Mouse (Mus musculus) Muller cell, postnatal 12 days (primary cell): ENCODE data around the gene Zfp408.
"Not testable (repeated sequence)": the region's sequence is repeated elsewhere in the genome, so short reads cannot be mapped to it uniquely, and the experiment has no call there.

Experiments
- DNase-seq: peaks from one replicate; pipeline ENCODE4 v3.0.0-alpha.2; 2015; ENCODE audit errors: inconsistent ontology term

The Zfp408 gene

DNA sequence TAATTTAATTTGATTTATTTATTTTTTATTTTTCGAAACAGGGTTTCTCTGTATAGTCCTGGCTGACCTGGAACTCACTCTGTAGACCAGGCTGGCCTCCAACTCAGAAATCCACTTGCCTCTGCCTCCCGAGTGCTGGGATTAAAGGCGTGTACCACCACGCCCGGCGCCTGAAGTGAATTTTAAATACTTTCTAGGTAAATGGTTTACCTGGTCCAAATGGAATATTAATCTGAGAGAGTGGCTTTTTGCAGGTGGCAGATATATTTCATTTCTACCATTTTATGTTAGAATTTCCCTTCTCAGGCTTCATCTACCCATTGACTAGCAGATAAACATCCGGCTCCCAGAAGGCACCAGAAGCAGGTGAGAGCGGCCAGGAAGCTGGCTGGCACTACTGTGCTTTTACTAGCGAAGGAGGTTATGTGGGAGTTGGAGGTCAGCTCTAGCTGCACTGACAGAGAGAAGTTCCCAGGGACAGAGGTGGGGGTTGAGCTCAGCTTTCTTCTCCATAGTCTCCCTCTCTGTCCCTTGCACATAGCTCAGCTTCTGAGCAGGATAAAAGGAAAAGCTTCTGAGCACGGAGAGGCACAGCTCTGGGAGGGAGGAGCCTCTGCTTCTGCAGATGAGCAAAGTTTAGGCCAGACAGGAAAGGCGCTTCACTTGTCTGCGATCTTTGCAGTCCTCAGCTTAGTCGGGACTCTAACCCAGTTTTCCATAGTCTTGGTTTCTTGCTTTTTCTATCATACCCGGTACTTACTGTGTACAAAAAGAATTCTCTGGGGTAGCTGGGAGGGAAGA lies 2.1 kb upstream of the Zfp408 start:
- no peak for DNase-seq

- DNase-seq: no peak
Measured at GRCm38 (mm10) chr2:91650360-91650995, 887 bp upstream of the Zfp408 start.

- DNase-seq: no peak
Measured at GRCm38 (mm10) chr2:91649152-91649551, 439 bp downstream of the Zfp408 start.

DNA sequence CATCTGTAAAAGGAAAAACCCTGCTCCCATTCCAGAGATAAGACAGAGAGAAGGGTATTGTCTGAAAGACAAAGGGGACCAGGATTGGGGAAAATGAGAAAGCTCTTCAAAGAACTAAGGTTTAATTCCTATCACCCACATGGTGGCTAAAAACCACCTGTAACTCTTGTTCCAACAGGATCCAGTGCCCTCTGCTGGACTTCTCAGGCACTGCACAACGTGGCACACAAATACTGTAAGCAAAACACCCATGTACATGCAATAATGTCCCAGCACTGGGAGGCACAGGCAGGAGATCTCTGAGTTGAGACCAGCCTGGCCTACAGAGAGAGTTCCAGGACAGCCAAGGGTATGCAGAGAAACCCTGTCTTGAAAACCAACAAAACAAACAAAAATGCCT lies 2.9 kb downstream of the Zfp408 start:
- DNase-seq: peak; percentile 33

- no peak for DNase-seq
Measured at GRCm38 (mm10) chr2:91645811-91646210, 3.8 kb downstream of the Zfp408 start.

DNA sequence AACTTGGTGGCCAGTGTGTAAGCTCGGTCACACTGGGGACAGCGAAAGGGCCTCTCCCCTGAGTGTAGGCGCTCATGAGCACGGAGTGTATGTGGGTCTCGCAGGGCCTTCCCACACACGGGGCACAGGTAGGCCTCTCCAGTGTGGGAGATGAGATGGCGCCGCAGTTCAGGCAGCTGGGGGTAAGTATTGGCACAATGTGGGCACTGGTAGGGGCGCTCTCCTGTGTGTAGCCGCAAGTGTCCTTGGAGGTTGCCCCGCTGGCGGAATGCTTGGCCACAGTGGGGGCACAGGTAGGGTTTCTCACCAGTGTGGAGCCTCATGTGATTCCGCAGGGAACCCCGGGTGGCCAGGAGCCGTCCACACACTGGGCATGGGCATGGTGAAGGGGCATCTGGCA lies 4.2 kb downstream of the Zfp408 start:
- DNase-seq: no peak

- DNase-seq: no peak
Measured at GRCm38 (mm10) chr2:91644021-91644420, 5.6 kb downstream of the Zfp408 start.

DNA sequence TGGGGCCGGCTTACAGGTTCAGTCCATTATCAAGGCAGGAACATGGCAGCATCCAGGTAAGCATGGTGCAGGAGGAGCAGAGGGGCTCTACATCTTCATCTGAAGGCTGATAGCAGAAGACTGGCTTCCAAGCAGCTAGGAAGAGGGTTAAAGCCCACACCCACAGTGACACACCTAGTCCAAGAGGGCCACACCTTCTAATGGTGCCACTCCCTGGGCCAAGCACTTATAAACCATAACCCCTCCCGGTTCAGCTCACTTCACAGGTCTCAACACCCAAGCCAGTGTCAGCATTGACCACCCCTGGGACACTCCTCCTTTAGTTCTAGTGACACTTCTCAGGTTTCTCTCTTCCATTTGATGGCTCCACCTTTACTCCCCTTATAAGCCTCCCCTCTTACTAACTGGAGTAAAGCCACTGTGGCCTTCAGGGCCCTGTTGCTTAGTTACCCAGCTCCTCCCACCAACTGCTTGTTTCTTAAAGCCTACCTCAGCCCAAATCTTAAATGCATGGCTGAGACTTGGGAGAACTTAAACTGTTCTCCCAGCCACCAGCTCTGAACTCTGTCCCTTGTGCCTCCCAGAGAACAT lies 6.7 kb downstream of the Zfp408 start:
- DNase-seq: no peak

DNA sequence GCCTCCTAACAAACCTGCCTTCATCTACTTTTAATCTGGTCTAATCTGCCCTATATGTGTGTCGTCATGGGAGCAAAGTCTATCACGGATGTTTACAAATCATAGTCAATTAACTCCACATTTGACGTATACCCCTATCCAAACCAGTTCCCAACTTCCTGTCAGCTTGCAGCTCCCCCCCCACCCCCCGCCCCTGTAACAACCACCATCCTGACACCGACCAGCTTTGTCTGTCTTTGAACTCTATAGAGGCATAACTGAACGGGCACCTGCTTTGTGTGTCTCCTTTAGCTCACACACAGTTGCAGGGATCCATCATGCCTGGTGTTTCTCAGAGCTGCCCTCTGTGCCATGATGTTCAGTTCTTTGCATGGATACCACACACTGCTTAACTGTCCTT lies 10.7 kb downstream of the Zfp408 start:
- no peak for DNase-seq

DNA sequence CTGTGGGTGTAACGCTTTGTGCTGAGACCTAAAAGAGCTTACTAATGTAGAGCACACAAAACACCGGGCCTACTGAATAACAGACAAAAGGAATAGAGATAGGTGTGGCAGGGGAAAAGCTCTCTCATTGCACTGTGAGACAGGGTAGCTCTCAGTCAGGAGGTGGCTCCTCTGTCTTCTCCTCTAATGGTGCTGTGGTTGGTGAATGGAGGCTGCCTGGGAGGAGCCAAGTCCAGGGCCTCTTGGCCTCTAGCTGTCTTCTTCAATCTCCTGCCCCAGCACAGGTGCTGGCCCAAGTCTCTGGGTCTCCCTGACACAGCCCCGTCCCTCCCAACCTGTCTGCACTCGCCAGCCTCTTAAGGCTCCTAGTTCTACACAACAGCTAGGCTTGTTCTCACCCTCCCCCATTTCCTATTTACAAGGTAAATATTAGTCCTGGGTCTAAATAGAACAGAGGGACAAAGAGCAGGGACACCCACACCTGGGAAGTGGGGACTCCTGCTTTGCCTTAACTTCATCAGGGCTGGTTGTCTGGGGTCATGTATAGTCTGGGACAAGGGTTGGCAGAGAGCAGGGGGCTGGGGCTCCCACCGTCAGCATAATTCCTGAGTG lies 12.8 kb downstream of the Zfp408 start:
- DNase-seq: no peak

DNA sequence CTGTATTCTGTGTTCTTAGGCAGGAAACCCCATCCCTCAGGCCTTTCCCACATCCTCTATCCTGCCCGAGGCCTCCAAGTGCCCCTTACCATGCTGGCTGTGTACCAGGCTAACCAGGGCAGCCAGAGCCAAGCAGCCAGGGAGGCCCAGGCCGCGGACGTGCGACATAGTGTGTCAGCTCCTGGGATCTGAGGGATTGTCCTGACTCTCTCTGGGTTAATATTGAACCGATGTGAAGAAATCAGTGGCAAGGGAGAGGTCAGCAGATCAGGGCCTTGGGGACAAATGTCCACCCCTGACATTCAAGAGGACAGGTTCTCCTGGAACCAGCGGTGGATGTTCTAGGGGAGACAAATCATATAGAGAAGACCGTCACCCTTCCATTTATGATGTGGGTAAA lies 13.4 kb downstream of the Zfp408 start, which contains the start of gene F2:
F2 (minus strand) TSS at position 186 of the 400 bp plus-strand sequence.
- no peak for DNase-seq

DNA sequence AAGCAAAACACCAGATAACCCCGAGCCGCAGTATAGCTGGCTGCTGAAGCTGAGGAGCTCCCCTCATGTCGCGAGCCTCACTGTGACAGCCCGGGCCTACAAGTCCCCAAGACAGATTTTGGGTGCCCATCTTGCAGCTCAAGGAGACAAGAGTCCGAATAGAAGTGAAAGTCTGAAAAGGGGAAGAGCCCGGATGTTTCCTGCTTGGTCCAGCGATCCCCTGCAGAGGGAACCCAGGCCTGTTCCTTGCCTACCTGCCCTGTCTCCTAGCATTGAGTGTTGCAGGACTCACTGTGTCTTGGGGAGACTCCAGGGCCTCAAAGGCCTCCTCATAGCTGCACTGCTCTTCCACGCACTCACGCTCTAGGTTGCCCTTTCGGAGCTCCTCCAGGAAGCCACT lies 14.1 kb downstream of the Zfp408 start:
- no peak for DNase-seq

DNA sequence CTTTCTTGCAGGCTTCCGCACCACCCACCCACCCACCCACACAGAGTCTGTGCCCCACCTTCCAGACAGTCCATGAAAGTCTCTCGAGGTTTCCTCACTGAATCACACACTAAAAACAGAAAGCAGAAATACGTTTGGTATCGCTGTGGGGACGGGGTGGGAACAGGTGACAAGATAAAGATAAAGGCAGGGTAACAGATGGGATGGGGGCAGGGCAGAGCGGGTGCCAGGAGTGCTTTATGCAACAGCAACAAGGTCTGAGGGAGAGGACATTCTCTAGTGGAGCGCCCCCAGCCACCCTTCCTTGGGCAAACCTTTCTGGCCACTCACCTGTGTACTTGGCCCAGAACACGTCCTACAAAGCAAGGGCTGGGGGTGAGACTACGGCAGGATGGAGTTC lies 14.8 kb downstream of the Zfp408 start:
- no peak for DNase-seq

DNA sequence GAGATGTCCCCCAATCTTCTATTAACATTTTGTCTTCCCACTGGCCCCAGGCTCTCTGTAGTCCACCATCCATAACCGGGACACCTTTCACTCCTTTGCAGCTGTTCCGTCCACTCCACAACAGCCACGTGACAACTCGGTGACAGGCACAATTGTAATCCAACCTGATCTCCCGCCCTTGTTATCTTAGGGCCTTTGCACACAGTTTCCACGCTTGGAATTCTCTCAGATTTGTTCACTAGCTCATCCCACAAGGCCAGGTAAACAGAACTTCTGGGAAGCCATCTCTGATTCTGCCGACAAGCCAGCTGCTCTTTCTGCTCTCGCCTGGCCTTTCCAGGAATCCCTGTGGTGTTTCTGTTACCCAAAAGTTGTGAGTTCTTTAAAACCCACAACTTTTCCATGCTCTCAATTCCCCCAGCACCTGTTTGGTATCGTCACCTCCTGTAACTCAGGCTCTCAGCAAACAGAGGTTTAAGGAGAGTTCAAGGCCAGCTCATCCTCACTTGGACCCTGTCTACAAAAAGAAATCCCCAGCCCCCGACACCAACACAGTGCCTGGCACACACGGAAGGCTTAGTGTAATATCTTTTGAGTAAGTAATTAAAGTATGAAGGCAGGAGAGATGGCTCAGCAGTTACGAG lies 16.1 kb downstream of the Zfp408 start:
- DNase-seq: no peak

DNA sequence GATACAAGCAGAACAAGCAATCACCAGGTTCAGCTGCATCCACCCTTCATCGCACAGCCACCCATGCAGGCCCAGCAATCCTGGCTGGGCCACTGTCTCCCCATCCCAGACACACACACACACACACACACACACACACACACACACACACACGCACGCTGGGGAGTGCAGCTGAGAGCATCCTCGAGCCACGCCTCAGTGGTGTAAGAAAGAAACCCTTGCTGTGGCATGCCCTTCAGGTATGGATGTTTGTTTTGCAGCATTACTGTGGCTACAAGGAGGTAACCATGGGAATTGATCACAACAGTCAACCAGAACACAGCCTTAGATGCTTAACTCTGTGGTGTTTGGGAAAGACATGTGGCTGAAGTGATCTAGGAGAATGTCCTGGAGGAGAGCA lies 17.3 kb downstream of the Zfp408 start:
- no peak for DNase-seq

DNA sequence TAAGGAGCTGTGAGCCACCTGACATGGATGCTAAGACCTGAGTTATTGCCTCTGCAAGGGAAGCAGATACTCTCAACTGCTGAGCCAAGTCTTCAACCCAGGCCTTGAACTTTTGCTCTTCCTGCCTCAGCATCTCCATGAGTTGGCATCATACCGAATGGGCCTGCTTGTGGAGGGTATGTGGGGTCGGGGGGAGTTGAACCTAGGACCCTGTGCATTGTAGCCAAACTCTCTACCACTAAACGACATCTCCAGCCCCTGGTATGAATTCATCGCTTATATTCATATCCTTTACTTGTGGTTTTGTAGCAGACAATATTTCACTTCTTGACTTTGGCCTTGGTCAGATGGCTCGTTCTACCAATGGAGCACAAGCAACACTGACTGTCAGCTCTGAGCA lies 17.8 kb downstream of the Zfp408 start:
- no peak for DNase-seq

GRCm38 (mm10) chr2:91630384-91630783 lies 19.2 kb downstream of the Zfp408 start:
- no peak for DNase-seq

DNA sequence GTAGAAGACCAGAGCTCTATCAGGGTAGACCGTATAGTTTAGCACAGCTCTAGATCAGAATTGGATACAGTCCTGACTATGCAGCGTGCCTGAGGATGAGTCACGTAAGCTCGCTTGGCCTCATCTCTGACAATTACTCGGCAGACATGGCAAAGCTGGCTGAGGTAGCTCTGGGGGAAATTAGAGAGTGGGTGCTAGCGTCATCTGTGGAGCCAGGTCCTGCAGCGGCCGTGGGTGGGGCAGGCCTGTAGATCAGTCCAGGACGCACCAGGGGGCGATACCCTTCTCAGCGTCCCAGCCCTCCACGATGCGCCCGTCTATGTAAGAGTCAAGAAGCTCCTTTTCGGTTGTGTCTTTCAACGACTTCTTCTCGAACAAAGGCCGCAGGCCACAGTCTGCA lies 19.9 kb downstream of the Zfp408 start:
- DNase-seq: no peak

- no peak for DNase-seq
Measured at GRCm38 (mm10) chr2:91628171-91628570, 21.4 kb downstream of the Zfp408 start.

GRCm38 (mm10) chr2:91627486-91627885 lies 22.1 kb downstream of the Zfp408 start:
- DNase-seq: no peak

DNA sequence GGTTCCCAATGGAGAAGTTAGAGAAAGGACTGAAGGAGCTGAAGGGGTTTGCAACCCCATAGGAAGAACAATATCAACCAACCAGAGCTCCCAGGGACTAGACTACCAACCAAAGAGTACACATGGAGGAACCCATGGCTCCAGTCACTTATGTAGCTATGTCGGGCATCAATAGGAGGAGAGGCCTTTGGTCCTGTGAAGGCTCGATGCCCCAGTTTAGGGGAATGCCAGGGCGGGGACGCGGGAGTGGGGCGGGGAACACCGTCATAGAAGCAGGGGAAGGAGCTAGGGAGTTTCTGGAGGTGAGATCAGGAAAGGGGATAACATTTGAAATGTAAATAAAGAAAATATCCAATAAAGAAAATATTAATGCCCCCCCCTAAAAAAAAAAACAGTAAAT lies 26.2 kb downstream of the Zfp408 start:
- not testable (repeated sequence) for DNase-seq

DNA sequence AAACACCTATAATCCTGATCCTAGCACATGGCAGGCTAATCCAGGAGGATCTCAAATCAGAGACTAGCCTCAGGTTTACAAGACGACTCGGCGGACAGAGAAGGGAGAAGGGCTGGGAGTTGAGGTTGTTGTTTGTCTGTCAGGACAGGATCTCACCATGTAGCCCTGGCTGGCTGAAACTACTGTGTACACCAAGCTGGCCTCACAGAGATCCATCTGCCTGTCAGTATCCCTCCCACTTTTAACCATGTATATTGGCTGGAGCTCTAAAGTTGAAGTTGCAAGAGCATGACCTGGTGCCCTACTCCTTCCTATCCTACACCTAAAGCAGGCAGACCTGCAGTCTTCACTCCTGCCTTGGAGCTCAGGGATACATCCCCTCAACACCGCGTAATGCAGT lies 27.2 kb downstream of the Zfp408 start:
- DNase-seq: no peak
